In genomic region chr6:33515391-33515790, GRCm38 (mm10) we compare ENCODE assay signal across 13 mouse cellular contexts.
DNase-seq lines count a peak whose midpoint lies in the region; ATAC-seq and TF ChIP-seq lines count a peak whose summit lies in the region.
"Had no signal": no experiment of that assay in that cellular context is flagged by ENCODE, and none has a peak within 500 bp of the region (broad histone marks: within the 10 kb centered on the region; RNA-seq: fewer than 3 reads in every experiment).

No protein-coding gene starts in this region.

- 0 out of 2 replicates have a peak overlapping the region, but pooled peaks have one; percentile 9 for H3K27ac ChIP-seq in forebrain, embryonic 15.5 days (replicated peaks)
- H3K27ac ChIP-seq in forebrain, postnatal 0 days (ENCODE audit: low read depth, low read length): no peak overlapping the region
- H3K27ac ChIP-seq in kidney, adult 2 months (ENCODE audit: insufficient read depth, low read depth, low read length): no peak overlapping the region
- peak overlapping the region; percentile 44; the same call in 1 of the 2 replicates for H3K27ac ChIP-seq in stomach, embryonic 14.5 days (ENCODE audit: low read length)
- no peak overlapping the region for H3K27ac ChIP-seq in stomach, postnatal 0 days (replicated peaks)
- H3K27ac ChIP-seq: midbrain, embryonic 15.5 days had no signal

- no peaks in the 10 kb centered on the region for H3K9me3 ChIP-seq in forebrain, embryonic 15.5 days
- no peaks in the 10 kb centered on the region for H3K9me3 ChIP-seq in forebrain, postnatal 0 days (ENCODE audit: low read length)
- H3K9me3 ChIP-seq in stomach, embryonic 14.5 days (ENCODE audit: control insufficient read depth, low read depth, low read length): no peaks in the 10 kb centered on the region
- H3K9me3 ChIP-seq in stomach, postnatal 0 days (ENCODE audit: control insufficient read depth, low read length): no peaks in the 10 kb centered on the region
- H3K9me3 ChIP-seq: midbrain, embryonic 15.5 days had no signal

- WGBS in forebrain, embryonic 15.5 days: 26% methylated on average over 4 of the region's 4 CpGs
- 28% methylated on average over 4 of the region's 4 CpGs for WGBS in forebrain, postnatal 0 days
- 42% methylated on average over 4 of the region's 4 CpGs for WGBS in kidney, adult 2 months
- 34% methylated on average over 4 of the region's 4 CpGs for WGBS in stomach, embryonic 14.5 days
- 22% methylated on average over 4 of the region's 4 CpGs for WGBS in stomach, postnatal 0 days

- H3ac ChIP-seq in myocyte (ENCODE audit: control insufficient read depth, insufficient read length): no peak overlapping the region

- no peaks in the 10 kb centered on the region for H3K27me3 ChIP-seq in forebrain, embryonic 15.5 days
- H3K27me3 ChIP-seq in forebrain, postnatal 0 days (ENCODE audit: insufficient read depth, low read length): no peaks in the 10 kb centered on the region
- H3K27me3 ChIP-seq in kidney, adult 2 months (replicated peaks; ENCODE audit: control insufficient read depth, insufficient read depth, low read length): no peaks in the 10 kb centered on the region
- no peaks in the 10 kb centered on the region for H3K27me3 ChIP-seq in stomach, embryonic 14.5 days (ENCODE audit: control insufficient read depth, insufficient read depth, low read length)
- H3K27me3 ChIP-seq in stomach, postnatal 0 days (ENCODE audit: control insufficient read depth, insufficient read depth, low read length): no peaks in the 10 kb centered on the region
- H3K27me3 ChIP-seq in myocyte (ENCODE audit: control insufficient read depth, insufficient read depth, insufficient read length): no peaks in the 10 kb centered on the region
- H3K27me3 ChIP-seq: midbrain, embryonic 15.5 days had no signal

- H3K79me2 ChIP-seq in myocyte (ENCODE audit: control insufficient read depth, insufficient read depth): no peaks in the 10 kb centered on the region

- H3K9ac ChIP-seq in forebrain, embryonic 15.5 days (replicated peaks): no peak overlapping the region
- H3K9ac ChIP-seq in forebrain, postnatal 0 days: no peak overlapping the region
- H3K9ac ChIP-seq in stomach, embryonic 14.5 days (replicated peaks; ENCODE audit: low read depth, low read length): no peak overlapping the region
- H3K9ac ChIP-seq in stomach, postnatal 0 days (ENCODE audit: low read length): no peak overlapping the region
- H3K9ac ChIP-seq: midbrain, embryonic 15.5 days had no signal

- DNase-seq in forebrain, postnatal 0 days: no peak
- peak; percentile 31 for DNase-seq in kidney, adult 2 months
- DNase-seq in kidney, adult 18-20 months: no peak
- no peak for DNase-seq in stomach, postnatal 0 days (ENCODE audit: low spot score)
- DNase-seq in frontal cortex, postnatal 10 days (ENCODE audit: low spot score in 2 of 2): no peak
- DNase-seq: adrenal gland, postnatal 36 days; cerebellum, adult 8-10 months; layer of hippocampus, postnatal 36 days had no signal

- H3K4me3 ChIP-seq in forebrain, embryonic 15.5 days: no peak overlapping the region
- H3K4me3 ChIP-seq in forebrain, postnatal 0 days (ENCODE audit: low read depth, low read length): no peak overlapping the region
- H3K4me3 ChIP-seq in kidney, adult 2 months (ENCODE audit: insufficient read depth, low read depth, low read length): no peak overlapping the region
- H3K4me3 ChIP-seq in stomach, embryonic 14.5 days (ENCODE audit: low read depth, low read length): no peak overlapping the region
- no peak overlapping the region for H3K4me3 ChIP-seq in stomach, postnatal 0 days (ENCODE audit: low read depth, low read length)
- H3K4me3 ChIP-seq in myocyte: no peak overlapping the region
- H3K4me3 ChIP-seq: midbrain, embryonic 15.5 days had no signal

- no peak overlapping the region for H3K4me2 ChIP-seq in forebrain, embryonic 15.5 days (replicated peaks)
- H3K4me2 ChIP-seq in forebrain, postnatal 0 days (ENCODE audit: low read depth): no peak overlapping the region
- H3K4me2 ChIP-seq in stomach, embryonic 14.5 days (replicated peaks; ENCODE audit: low read depth, low read length): no peak overlapping the region
- H3K4me2 ChIP-seq in stomach, postnatal 0 days (replicated peaks; ENCODE audit: low read depth): no peak overlapping the region
- H3K4me2 ChIP-seq in myocyte (ENCODE audit: low read depth): peak overlapping the region; percentile 65
- H3K4me2 ChIP-seq: midbrain, embryonic 15.5 days had no signal

- ATAC-seq in forebrain, embryonic 15.5 days (replicated peaks): no peak
- no peak for ATAC-seq in forebrain, postnatal 0 days
- ATAC-seq in stomach, embryonic 14.5 days (ENCODE audit: insufficient number of reproducible peaks, insufficient read depth, low FRiP score, low read depth): no peak
- ATAC-seq in stomach, postnatal 0 days (ENCODE audit: low FRiP score, low TSS enrichment): no peak
- ATAC-seq: inflammation-experienced regulatory T-cells, adult 6 months; midbrain, embryonic 15.5 days had no signal

- no peak for TF ChIP-seq POLR2A in kidney, adult 2 months (IDR thresholded peaks at IDR 0.05; ENCODE audit: low read depth, low read length)
- no peak for TF ChIP-seq POLR2A in myocyte (IDR thresholded peaks at IDR 0.05; ENCODE audit: insufficient read length, low read depth)

- H3K4me1 ChIP-seq in forebrain, embryonic 15.5 days: peaks cover 8% of the 10 kb centered on the region; the same call in 1 of the 2 replicates
- no peaks in the 10 kb centered on the region; the same call in 1 of the 2 replicates for H3K4me1 ChIP-seq in forebrain, postnatal 0 days (ENCODE audit: insufficient read depth)
- 0 out of 2 replicates have a peak, but pooled peaks cover 3% of the 10 kb centered on the region for H3K4me1 ChIP-seq in kidney, adult 2 months (ENCODE audit: control insufficient read depth, insufficient read depth, low read length)
- H3K4me1 ChIP-seq in stomach, embryonic 14.5 days (ENCODE audit: control insufficient read depth, insufficient read depth, low read length): peaks cover 3% of the 10 kb centered on the region; the same call in 1 of the 2 replicates
- no peaks in the 10 kb centered on the region for H3K4me1 ChIP-seq in stomach, postnatal 0 days (replicated peaks; ENCODE audit: control insufficient read depth, insufficient read depth)
- H3K4me1 ChIP-seq: midbrain, embryonic 15.5 days had no signal

- no peak for TF ChIP-seq EP300 in stomach, postnatal 0 days (optimal IDR thresholded peaks at IDR 0.05)

- no peak for TF ChIP-seq CTCF in forebrain, postnatal 0 days (IDR thresholded peaks at IDR 0.05; ENCODE audit: low read depth)
- TF ChIP-seq CTCF in kidney, adult 2 months (conservative IDR thresholded peaks at IDR 0.05; ENCODE audit: insufficient read depth, insufficient read length, low read depth, low read length): no peak
- no peak for TF ChIP-seq CTCF in stomach, postnatal 0 days (IDR thresholded peaks at IDR 0.05; ENCODE audit: low read depth)

- no peaks in the 10 kb centered on the region for H3K36me3 ChIP-seq in forebrain, embryonic 15.5 days
- H3K36me3 ChIP-seq in forebrain, postnatal 0 days (ENCODE audit: insufficient read depth): no peaks in the 10 kb centered on the region
- H3K36me3 ChIP-seq in kidney, adult 2 months (ENCODE audit: control insufficient read depth, insufficient read depth, low read length): no peaks in the 10 kb centered on the region
- H3K36me3 ChIP-seq in stomach, embryonic 14.5 days (ENCODE audit: control insufficient read depth, insufficient read depth, low read length): no peaks in the 10 kb centered on the region
- no peaks in the 10 kb centered on the region for H3K36me3 ChIP-seq in stomach, postnatal 0 days (ENCODE audit: control insufficient read depth, insufficient read depth, low read length)
- no peaks in the 10 kb centered on the region for H3K36me3 ChIP-seq in myocyte (ENCODE audit: control insufficient read depth, insufficient read depth)
- H3K36me3 ChIP-seq: midbrain, embryonic 15.5 days had no signal

TF ChIP-seq in myocyte, 11 proteins besides CTCF, POLR2A, EP300 and RAD21:
- TF ChIP-seq USF1 (IDR thresholded peaks at IDR 0.05; ENCODE audit: low read depth): peak; percentile 34
- no peak for TF ChIP-seq MYOD1 (IDR thresholded peaks at IDR 0.05; ENCODE audit: control insufficient read depth in 1 of 3, insufficient read length in 2 of 3, low read depth in 2 of 3)
TF ChIP-seq in myocyte: peak in this region for 1.

Comparison
In these comparisons a context has a peak if more than half of its experiments do, and no peak if none do; other contexts are left out.
1. H3K27ac ChIP-seq: peak in forebrain, embryonic 15.5 days (single experiment) and stomach, embryonic 14.5 days (single experiment); none in forebrain, postnatal 0 days (single experiment), kidney, adult 2 months (single experiment) and stomach, postnatal 0 days (single experiment).